Mouse (Mus musculus) embryonic facial prominence, embryonic 12.5 days (tissue): ENCODE results near the gene Rnf208. TPM values are rescaled to one million over a fixed set of nuclear protein-coding genes. Genes with fewer than 3 reads are reported as not detected.

Source experiments
- ATAC-seq: fragments of 200-750 bp; cut with Nextera tagmentation; 2 replicates; pipeline ENCODE4 v1.8.0; 2017; ENCODE audit not compliant: insufficient number of reproducible peaks, insufficient read depth, low FRiP score, low TSS enrichment
- H3K27ac ChIP-seq: fragments of 300-500 bp; sonication (generic); 2 replicates; pipeline ENCODE4 v1.5.1; 2016; ENCODE audit warnings: mild to moderate bottlenecking
- H3K27me3 ChIP-seq: fragments of 300-500 bp; sonication (generic); 2 replicates; pipeline ENCODE4 v1.6.1; 2016; ENCODE audit warnings: mild to moderate bottlenecking, moderate library complexity
- H3K36me3 ChIP-seq: fragments of 300-500 bp; sonication (generic); 2 replicates; pipeline ENCODE4 v1.6.1; 2016; ENCODE audit warnings: mild to moderate bottlenecking
- H3K4me1 ChIP-seq: fragments of 300-500 bp; sonication (generic); 2 replicates; pipeline ENCODE4 v1.6.1; 2016
- H3K4me2 ChIP-seq: fragments of 300-500 bp; sonication (generic); replicated peaks from 2 replicates; pipeline ENCODE4 v1.6.1; 2016; ENCODE audit warnings: mild to moderate bottlenecking, moderate library complexity
- H3K4me3 ChIP-seq: fragments of 300-500 bp; sonication (generic); 2 replicates; pipeline ENCODE4 v1.5.1; 2016; ENCODE audit warnings: mild to moderate bottlenecking
- H3K9ac ChIP-seq: fragments of 300-500 bp; sonication (generic); 2 replicates; pipeline ENCODE4 v1.6.1; 2016; ENCODE audit warnings: mild to moderate bottlenecking, moderate library complexity
- H3K9me3 ChIP-seq: fragments of 300-500 bp; sonication (generic); 2 replicates; pipeline ENCODE4 v1.6.1; 2016; ENCODE audit warnings: mild to moderate bottlenecking, moderate library complexity
- WGBS: fragments of 180-500 bp; shearing (Covaris S2); methylation state at CpG from one replicate; pipeline ENCODE4 v1.1.7; 2016; 5-methylcytosine and 5-hydroxymethylcytosine counted together
- polyA plus RNA-seq: library from polyadenylated mRNA; unstranded; fragments of >200 nt; fragmentation: Nextera tagmentation; extraction: Ambion mirVana; gene quantifications from 2 replicates; pipeline ENCODE4 v1.2.1, GENCODE M21; 2016

Gene Rnf208
- polyA plus RNA-seq, 1 experiment from 2014 or later = 9.4 TPM

GRCm38 (mm10) chr2:25286837-25287636 lies 45.0 kb downstream of the Rnf208 start:
- no peaks in the 10 kb centered on the region for H3K9me3 ChIP-seq
- H3K9ac ChIP-seq = no peak overlapping the region
- peaks cover 42% of the 10 kb centered on the region for H3K36me3 ChIP-seq
- H3K4me3 ChIP-seq = no peak overlapping the region
- H3K27ac ChIP-seq = no peak overlapping the region
- no peak overlapping the region for H3K4me2 ChIP-seq
- H3K4me1 ChIP-seq = peaks cover 10% of the 10 kb centered on the region; the same call in 1 of the 2 replicates
- WGBS = 51% methylated on average over 7 of the region's 7 CpGs
- peaks cover 51% of the 10 kb centered on the region for H3K27me3 ChIP-seq
- ATAC-seq = no peak

- 81% methylated on average over 6 of the region's 6 CpGs for WGBS
- peaks cover 31% of the 10 kb centered on the region for H3K36me3 ChIP-seq
- no peak for ATAC-seq
- H3K27me3 ChIP-seq = peaks cover 62% of the 10 kb centered on the region
- H3K4me3 ChIP-seq = no peak within 1 kb of the TSS
- peaks cover 13% of the 10 kb centered on the region for H3K4me1 ChIP-seq
- no peak within 1 kb of the TSS for H3K27ac ChIP-seq
- H3K9me3 ChIP-seq = no peaks in the 10 kb centered on the region
- no peak within 1 kb of the TSS for H3K4me2 ChIP-seq
- no peak within 1 kb of the TSS for H3K9ac ChIP-seq
These were observed 46.0 kb downstream of the Rnf208 start, which contains the start of gene Tmem210 for GRCm38 (mm10) chr2:25287927-25288649. Gene Tmem210 (plus strand): TSS chr2:25288145.

GRCm38 (mm10) chr2:25288734-25289345 lies 46.8 kb downstream of the Rnf208 start:
- Histone ChIP-seq H3K4me1 (peaks cover 13% of the 10 kb centered on the region), H3K27ac (no peak overlapping the region), H3K9me3 (no peaks in the 10 kb centered on the region), H3K36me3 (peaks cover 24% of the 10 kb centered on the region), H3K4me3 (no peak overlapping the region), H3K4me2 (no peak overlapping the region), H3K9ac (no peak overlapping the region), H3K27me3 (peaks cover 70% of the 10 kb centered on the region)
- no peak for ATAC-seq
- WGBS = 83% methylated on average over 7 of the region's 7 CpGs

- Histone ChIP-seq H3K4me2 (peak within 1 kb of the TSS; percentile 32), H3K27ac (no peak within 1 kb of the TSS), H3K4me1 (peaks cover 13% of the 10 kb centered on the region), H3K4me3 (peak within 1 kb of the TSS; percentile 11; the same call in 1 of the 2 replicates), H3K36me3 (peaks cover 17% of the 10 kb centered on the region), H3K9ac (no peak within 1 kb of the TSS), H3K9me3 (no peaks in the 10 kb centered on the region), H3K27me3 (peaks cover 78% of the 10 kb centered on the region)
- ATAC-seq = no peak
- 5% methylated on average over 11 of the region's 11 CpGs for WGBS
These were observed 47.6 kb downstream of the Rnf208 start, which contains the start of gene Lrrc26 for GRCm38 (mm10) chr2:25289651-25290050. Gene Lrrc26 (plus strand): TSS chr2:25289915.

- no peaks in the 10 kb centered on the region for H3K9me3 ChIP-seq
These were observed 48.2 kb downstream of the Rnf208 start for GRCm38 (mm10) chr2:25290101-25290815.

GRCm38 (mm10) chr2:25290816-25291130 lies 48.7 kb downstream of the Rnf208 start:
- Histone ChIP-seq H3K27ac (no peak overlapping the region), H3K4me1 (peaks cover 13% of the 10 kb centered on the region), H3K4me2 (peak overlapping the region; percentile 32), H3K9me3 (no peaks in the 10 kb centered on the region), H3K9ac (no peak overlapping the region), H3K36me3 (peaks cover 6% of the 10 kb centered on the region), H3K27me3 (peaks cover 87% of the 10 kb centered on the region), H3K4me3 (peak overlapping the region; percentile 11; the same call in 1 of the 2 replicates)
- ATAC-seq = no peak
- WGBS = under 1% methylated on average over 18 of the region's 18 CpGs

More at GRCm38 (mm10) chr2:25290101-25290815, 48.2 kb downstream of the Rnf208 start:
- Histone ChIP-seq H3K36me3 (peaks cover 11% of the 10 kb centered on the region), H3K4me3 (peak overlapping the region; percentile 11; the same call in 1 of the 2 replicates), H3K9ac (no peak overlapping the region), H3K27me3 (peaks cover 84% of the 10 kb centered on the region), H3K4me2 (peak overlapping the region; percentile 32), H3K4me1 (peaks cover 13% of the 10 kb centered on the region), H3K27ac (no peak overlapping the region)
- ATAC-seq = no peak
- 1% methylated on average over 54 of the region's 54 CpGs for WGBS

- ATAC-seq = no peak
- no peak overlapping the region for H3K27ac ChIP-seq
- peak overlapping the region; percentile 49 for H3K4me2 ChIP-seq
- 0 out of 2 replicates have a peak overlapping the region, but pooled peaks have one; percentile 30 for H3K9ac ChIP-seq
- peaks cover 92% of the 10 kb centered on the region for H3K27me3 ChIP-seq
- peak overlapping the region; percentile 6; the same call in 1 of the 2 replicates for H3K4me3 ChIP-seq
- peaks cover 13% of the 10 kb centered on the region for H3K4me1 ChIP-seq
- H3K36me3 ChIP-seq = no peaks in the 10 kb centered on the region
- H3K9me3 ChIP-seq = no peaks in the 10 kb centered on the region
- 6% methylated on average over 32 of the region's 32 CpGs for WGBS
These were observed 49.4 kb downstream of the Rnf208 start for GRCm38 (mm10) chr2:25291184-25292053.

- no peak for ATAC-seq
- no peaks in the 10 kb centered on the region for H3K36me3 ChIP-seq
- peaks cover 13% of the 10 kb centered on the region for H3K4me1 ChIP-seq
- WGBS = 8% methylated on average over 34 of the region's 43 CpGs
- peaks cover 94% of the 10 kb centered on the region for H3K27me3 ChIP-seq
- no peaks in the 10 kb centered on the region for H3K9me3 ChIP-seq
- peak overlapping the region; percentile 49 for H3K4me2 ChIP-seq
- peak overlapping the region; percentile 26 for H3K4me3 ChIP-seq
- H3K27ac ChIP-seq = no peak overlapping the region
- peak overlapping the region; percentile 30; the same call in 1 of the 2 replicates for H3K9ac ChIP-seq
These were observed 50.0 kb downstream of the Rnf208 start for GRCm38 (mm10) chr2:25292054-25292544.

- Histone ChIP-seq H3K27me3 (peaks cover 96% of the 10 kb centered on the region), H3K9ac (no peak overlapping the region), H3K9me3 (no peaks in the 10 kb centered on the region), H3K4me3 (no peak overlapping the region), H3K4me2 (no peak overlapping the region), H3K36me3 (no peaks in the 10 kb centered on the region), H3K4me1 (peaks cover 13% of the 10 kb centered on the region), H3K27ac (no peak overlapping the region)
- WGBS = 0% methylated on average over 1 of the region's 1 CpGs
- no peak for ATAC-seq
These were observed 50.8 kb downstream of the Rnf208 start for GRCm38 (mm10) chr2:25292856-25293255.

- ATAC-seq = no peak
- no peak overlapping the region for H3K27ac ChIP-seq
- peaks cover 88% of the 10 kb centered on the region for H3K27me3 ChIP-seq
- no peak overlapping the region for H3K4me3 ChIP-seq
- no peak overlapping the region for H3K4me2 ChIP-seq
- H3K36me3 ChIP-seq = no peaks in the 10 kb centered on the region
- H3K4me1 ChIP-seq = peaks cover 13% of the 10 kb centered on the region
- no peaks in the 10 kb centered on the region for H3K9me3 ChIP-seq
- WGBS = 75% methylated on average over 9 of the region's 9 CpGs
- H3K9ac ChIP-seq = no peak overlapping the region
These were observed 51.7 kb downstream of the Rnf208 start for GRCm38 (mm10) chr2:25293706-25294105.
